Mouse (Mus musculus): ENCODE data around the gene Cox8a. TPM values are rescaled to one million over a fixed set of nuclear protein-coding genes. Genes with fewer than 3 reads are reported as not detected.

Cox8a gene
- polyA plus RNA-seq (2014; fragmentation: Illumina TruSeq; extraction: RNeasy Lipid Tissue Mini Kit (QIAGEN cat#74804); ENCODE audit: low read depth, low replicate concordance): 337 TPM

DNA sequence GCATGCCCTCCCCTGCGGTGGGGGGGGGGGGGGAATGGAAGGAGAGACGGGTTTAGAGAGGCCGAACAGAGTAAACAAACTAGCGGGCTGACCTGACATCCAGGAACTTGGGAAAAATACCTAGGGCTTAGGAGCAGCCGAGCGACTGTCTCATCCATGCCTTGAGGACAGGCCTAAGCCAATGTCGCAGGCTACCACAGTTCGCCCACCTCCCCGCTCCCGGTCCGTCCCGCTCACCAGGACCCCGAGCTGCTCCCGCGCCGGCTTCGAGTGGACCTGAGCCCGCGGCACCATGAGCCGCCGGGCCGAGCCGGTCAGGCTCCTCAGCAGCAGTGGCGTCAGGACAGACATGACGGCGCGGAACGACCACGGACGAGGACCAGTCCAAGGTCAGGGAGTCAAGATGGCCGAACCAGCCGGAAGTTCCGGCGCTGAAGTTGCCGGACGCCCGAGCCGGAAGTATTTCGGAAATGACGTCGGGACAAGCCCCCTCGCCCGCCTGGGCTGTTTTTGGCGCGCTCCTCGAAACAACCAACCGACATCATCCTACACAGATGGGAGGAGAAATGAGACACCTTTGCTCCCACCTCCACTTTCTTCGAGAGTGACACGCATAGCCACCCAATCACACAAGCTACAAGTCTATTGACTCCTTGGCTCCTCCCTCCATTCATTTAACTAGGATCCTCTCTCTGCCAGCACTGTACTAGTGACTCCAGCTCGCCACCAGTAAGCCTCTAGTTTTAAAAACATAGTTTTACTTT is at the start of gene Cox8a:
Cox8a (minus strand) TSS at position 455 of the 764 bp plus-strand sequence.

GRCm38 (mm10) chr19:7240782-7241690 is 23.6 kb upstream of the Cox8a start, which contains the start of gene Naa40:
Gene Naa40 (minus strand): TSS chr19:7241183.

DNA sequence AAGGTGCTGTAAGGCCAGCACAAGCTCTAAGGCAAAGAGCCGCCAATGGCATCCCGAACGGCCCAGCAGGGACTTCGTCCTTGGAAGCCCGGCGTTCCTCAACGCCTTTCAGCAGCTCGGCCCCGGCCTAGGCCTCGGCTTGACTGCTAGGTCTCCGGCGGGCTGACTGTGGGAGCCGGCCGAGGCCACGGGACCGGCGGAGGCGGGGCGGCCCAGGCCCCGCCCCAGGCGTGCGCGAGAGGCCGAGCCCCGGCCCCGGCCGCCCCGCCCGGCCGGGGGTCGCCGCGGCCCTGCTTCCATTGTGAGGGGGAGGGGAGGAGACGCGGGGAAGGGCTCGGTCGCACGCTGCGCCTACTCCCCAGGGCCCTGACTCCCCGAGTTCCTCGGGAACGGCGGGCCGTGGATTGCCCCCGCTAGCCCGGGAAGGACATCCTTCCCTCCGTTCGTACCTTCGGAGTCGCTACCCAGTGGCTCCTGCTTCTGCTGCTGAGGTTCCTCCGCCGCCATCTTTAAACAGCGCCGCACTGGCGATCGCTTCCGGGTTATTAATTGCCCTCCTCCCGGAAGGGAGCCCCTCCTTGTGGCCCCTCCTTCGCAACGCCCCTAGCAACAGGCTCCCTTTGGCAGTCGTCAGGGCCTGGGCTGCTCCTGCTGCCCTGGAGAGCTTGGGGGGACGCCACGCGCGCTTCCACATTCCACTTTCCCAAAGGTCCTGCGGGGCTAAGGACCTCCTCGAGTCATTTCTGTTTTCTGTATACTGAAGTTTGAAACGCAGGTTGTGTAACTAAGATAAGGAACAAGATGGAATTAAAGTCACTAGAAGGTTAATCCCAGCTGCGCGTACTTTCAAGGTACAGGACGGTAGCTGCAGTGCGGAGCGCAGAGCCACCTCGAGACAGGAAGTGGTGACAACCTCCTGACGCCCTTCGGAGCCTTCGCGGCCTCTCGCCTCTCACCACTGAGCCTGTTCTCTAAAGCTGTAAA is 11.4 kb downstream of the Cox8a start, which contains the start of gene Otub1:
Otub1 (minus strand) TSS at position 564 of the 984 bp plus-strand sequence.

Other genes with a start within 250 kb of the Cox8a start
- gene Ppp1r14b, start 242.6 kb downstream of the Cox8a start, polyA plus RNA-seq (2014; fragmentation: Illumina TruSeq; extraction: RNeasy Lipid Tissue Mini Kit (QIAGEN cat#74804); ENCODE audit: low read depth, low replicate concordance): 55.2 TPM
- gene Plcb3, start 241.1 kb downstream of the Cox8a start, polyA plus RNA-seq (2014; fragmentation: Illumina TruSeq; extraction: RNeasy Lipid Tissue Mini Kit (QIAGEN cat#74804); ENCODE audit: low read depth, low replicate concordance): 21.0 TPM
- gene Fkbp2, start 237.1 kb downstream of the Cox8a start, polyA plus RNA-seq (2014; fragmentation: Illumina TruSeq; extraction: RNeasy Lipid Tissue Mini Kit (QIAGEN cat#74804); ENCODE audit: low read depth, low replicate concordance): 44.1 TPM
- gene Vegfb, start 230.0 kb downstream of the Cox8a start, polyA plus RNA-seq (2014; fragmentation: Illumina TruSeq; extraction: RNeasy Lipid Tissue Mini Kit (QIAGEN cat#74804); ENCODE audit: low read depth, low replicate concordance): 291 TPM
- gene Dnajc4, start 225.0 kb downstream of the Cox8a start, polyA plus RNA-seq (2014; fragmentation: Illumina TruSeq; extraction: RNeasy Lipid Tissue Mini Kit (QIAGEN cat#74804); ENCODE audit: low read depth, low replicate concordance): 61.0 TPM
- 34.6 TPM for gene Nudt22, start 221.5 kb downstream of the Cox8a start, polyA plus RNA-seq (2014; fragmentation: Illumina TruSeq; extraction: RNeasy Lipid Tissue Mini Kit (QIAGEN cat#74804); ENCODE audit: low read depth, low replicate concordance)
- gene Trpt1, start 221.5 kb downstream of the Cox8a start, polyA plus RNA-seq (2014; fragmentation: Illumina TruSeq; extraction: RNeasy Lipid Tissue Mini Kit (QIAGEN cat#74804); ENCODE audit: low read depth, low replicate concordance): 24.2 TPM
- 3.3 TPM for gene Fermt3, start 198.1 kb downstream of the Cox8a start, polyA plus RNA-seq (2014; fragmentation: Illumina TruSeq; extraction: RNeasy Lipid Tissue Mini Kit (QIAGEN cat#74804); ENCODE audit: low read depth, low replicate concordance)
- gene Stip1, start 177.6 kb downstream of the Cox8a start, polyA plus RNA-seq (2014; fragmentation: Illumina TruSeq; extraction: RNeasy Lipid Tissue Mini Kit (QIAGEN cat#74804); ENCODE audit: low read depth, low replicate concordance): 110 TPM
- 234 TPM for gene Macrod1, start 160.8 kb downstream of the Cox8a start, polyA plus RNA-seq (2014; fragmentation: Illumina TruSeq; extraction: RNeasy Lipid Tissue Mini Kit (QIAGEN cat#74804); ENCODE audit: low read depth, low replicate concordance)
- 0.89 TPM for gene Flrt1, start 111.9 kb downstream of the Cox8a start, polyA plus RNA-seq (2014; fragmentation: Illumina TruSeq; extraction: RNeasy Lipid Tissue Mini Kit (QIAGEN cat#74804); ENCODE audit: low read depth, low replicate concordance)
- 49.5 TPM for gene Otub1, start 11.3 kb downstream of the Cox8a start, polyA plus RNA-seq (2014; fragmentation: Illumina TruSeq; extraction: RNeasy Lipid Tissue Mini Kit (QIAGEN cat#74804); ENCODE audit: low read depth, low replicate concordance)
- gene Naa40, start 23.6 kb upstream of the Cox8a start, polyA plus RNA-seq (2014; fragmentation: Illumina TruSeq; extraction: RNeasy Lipid Tissue Mini Kit (QIAGEN cat#74804); ENCODE audit: low read depth, low replicate concordance): 27.8 TPM
- 7.4 TPM for gene Rcor2, start 49.7 kb upstream of the Cox8a start, polyA plus RNA-seq (2014; fragmentation: Illumina TruSeq; extraction: RNeasy Lipid Tissue Mini Kit (QIAGEN cat#74804); ENCODE audit: low read depth, low replicate concordance)
- gene Mark2, start 124.2 kb upstream of the Cox8a start, polyA plus RNA-seq (2014; fragmentation: Illumina TruSeq; extraction: RNeasy Lipid Tissue Mini Kit (QIAGEN cat#74804); ENCODE audit: low read depth, low replicate concordance): 31.5 TPM
- gene Spindoc, start 165.4 kb upstream of the Cox8a start, polyA plus RNA-seq (2014; fragmentation: Illumina TruSeq; extraction: RNeasy Lipid Tissue Mini Kit (QIAGEN cat#74804); ENCODE audit: low read depth, low replicate concordance): 8.9 TPM
- 15.0 TPM for gene 2700081O15Rik, start 200.0 kb upstream of the Cox8a start, polyA plus RNA-seq (2014; fragmentation: Illumina TruSeq; extraction: RNeasy Lipid Tissue Mini Kit (QIAGEN cat#74804); ENCODE audit: low read depth, low replicate concordance)